Mouse (Mus musculus) frontal cortex, postnatal 14 days (tissue): ENCODE measurements at regions not wholly inside any gene's neighbourhood (a gene's known extent, or its start where the extent isn't known, plus 50 kb on each side); places are given as distances from the start of the nearest gene placed in this dataset.

Experiments used
- DNase-seq, 2 experiments: peaks; one replicate each; pipeline ENCODE4 v3.0.0; 2022; ENCODE audit warnings: low spot score in 2 of 2

DNA sequence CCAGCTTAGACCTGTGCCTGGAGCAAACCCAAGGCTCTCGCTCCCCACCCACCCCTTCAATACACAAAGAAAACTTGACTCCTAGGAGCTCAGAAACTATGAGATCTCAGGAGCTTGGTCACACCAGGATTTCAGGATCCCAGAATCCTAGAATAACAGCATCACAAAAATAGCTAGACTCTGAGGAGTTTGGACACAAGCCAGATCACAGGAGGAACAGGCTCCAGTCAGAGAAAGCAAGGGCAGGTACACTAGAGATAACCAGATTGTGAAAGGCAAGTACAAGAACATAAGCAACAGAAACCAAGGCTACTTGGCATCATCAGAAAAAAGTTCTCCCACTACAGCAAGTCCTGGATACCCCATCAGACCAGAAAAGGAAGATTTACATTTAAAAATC lies 221.5 kb downstream of the Epha7 start:
- no peak for DNase-seq

DNA sequence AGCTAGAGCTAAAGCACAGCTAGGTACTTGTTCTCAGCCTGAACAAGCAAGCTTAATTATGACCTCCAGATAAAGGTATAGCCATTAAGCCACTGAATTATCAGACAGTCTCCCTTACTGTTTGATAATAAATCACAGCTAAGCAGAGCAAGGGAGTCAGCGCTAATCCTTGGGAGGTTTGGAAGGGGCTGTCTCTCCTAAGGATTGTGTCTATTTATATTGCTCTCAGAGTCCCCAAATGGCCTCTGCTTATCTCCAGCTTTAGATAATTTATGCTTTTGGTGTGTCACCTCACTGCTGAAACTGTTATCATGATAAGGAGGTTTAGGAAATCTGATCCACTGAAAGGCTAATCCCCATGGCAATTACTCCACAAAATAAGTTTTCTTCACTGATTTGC lies 227.1 kb downstream of the Epha7 start:
- no peak for DNase-seq

GRCm38 (mm10) chr4:29068678-29069621 lies 256.0 kb downstream of the Epha7 start:
- no peak for DNase-seq

GRCm38 (mm10) chr4:29074204-29074603 lies 261.3 kb downstream of the Epha7 start:
- DNase-seq, result no peak

DNA sequence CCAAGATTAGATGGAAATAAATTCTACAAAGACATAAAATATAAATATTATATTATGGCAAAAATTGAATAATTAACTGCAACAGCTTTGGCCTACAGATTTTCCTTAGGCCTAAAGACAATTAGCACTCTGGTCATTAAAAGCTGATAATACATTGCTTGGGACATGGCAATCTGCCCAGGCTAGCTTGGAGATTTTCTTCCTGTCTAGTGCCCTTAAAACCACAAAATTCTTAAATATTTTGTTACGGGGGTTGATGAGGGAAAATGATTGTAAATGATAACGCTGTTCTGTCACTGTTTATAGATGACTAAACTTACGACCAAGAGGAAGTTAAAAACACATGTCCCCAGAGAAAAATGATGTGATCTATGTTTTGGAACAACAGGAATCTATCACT lies 261.9 kb downstream of the Epha7 start:
- no peak for DNase-seq

- no peak for DNase-seq
Measured at GRCm38 (mm10) chr4:29076683-29077082, 263.8 kb downstream of the Epha7 start.

GRCm38 (mm10) chr4:29078391-29078790 lies 265.5 kb downstream of the Epha7 start:
- no peak for DNase-seq

DNA sequence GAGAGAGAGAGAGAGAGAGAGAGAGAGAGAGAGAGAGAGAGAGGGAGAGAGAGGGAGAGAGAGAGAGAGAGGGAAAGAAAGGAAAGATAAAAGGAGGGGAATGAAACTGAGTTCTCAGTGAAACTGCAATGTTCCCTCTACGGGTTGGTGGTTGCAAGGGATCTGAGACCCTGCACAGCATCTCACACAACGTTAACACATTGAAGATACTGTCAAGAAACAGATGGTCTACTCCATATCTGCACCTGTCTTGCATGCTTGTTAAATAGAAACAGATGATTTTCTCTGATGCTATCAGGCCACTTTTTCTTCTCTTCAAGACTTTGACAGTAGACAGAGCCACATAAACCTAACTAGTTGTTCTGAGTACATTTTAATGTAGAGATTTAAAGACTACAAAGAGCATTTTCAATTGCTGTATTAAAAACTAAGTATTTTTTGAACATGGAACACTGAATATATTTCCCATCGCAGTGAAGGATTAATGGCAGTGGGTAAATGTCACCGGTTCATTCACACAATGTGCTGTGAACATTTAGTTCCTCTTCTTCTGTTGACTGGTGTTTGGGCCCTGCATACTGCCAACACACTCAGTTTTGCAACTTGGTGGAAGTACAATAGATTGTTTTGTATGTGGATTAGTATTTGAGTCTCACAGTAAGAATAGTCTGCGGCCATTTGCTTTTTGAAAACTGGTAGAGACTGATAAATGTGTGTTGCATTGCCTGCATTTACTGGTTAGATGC lies 270.8 kb downstream of the Epha7 start:
- no peak for DNase-seq

DNA sequence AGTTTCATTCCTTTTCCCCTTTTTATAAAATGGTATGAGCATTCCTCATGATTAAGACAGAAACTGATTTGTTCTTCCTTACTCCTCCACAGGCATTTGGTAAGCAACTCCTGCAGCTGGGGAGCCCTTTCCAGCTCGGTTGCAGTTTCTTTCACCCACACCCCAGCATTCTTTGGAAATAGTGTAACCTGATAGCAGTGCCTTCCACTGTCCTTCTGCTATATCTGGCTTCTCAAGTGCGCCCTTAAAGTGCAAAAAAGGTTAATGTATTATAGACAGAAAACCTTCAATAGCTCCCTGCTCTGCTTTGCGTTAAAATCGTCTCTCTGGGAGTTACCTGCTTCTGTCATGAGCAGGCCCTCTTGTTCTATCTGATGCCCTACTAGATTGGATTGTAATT lies 278.0 kb downstream of the Epha7 start:
- DNase-seq, result no peak

DNA sequence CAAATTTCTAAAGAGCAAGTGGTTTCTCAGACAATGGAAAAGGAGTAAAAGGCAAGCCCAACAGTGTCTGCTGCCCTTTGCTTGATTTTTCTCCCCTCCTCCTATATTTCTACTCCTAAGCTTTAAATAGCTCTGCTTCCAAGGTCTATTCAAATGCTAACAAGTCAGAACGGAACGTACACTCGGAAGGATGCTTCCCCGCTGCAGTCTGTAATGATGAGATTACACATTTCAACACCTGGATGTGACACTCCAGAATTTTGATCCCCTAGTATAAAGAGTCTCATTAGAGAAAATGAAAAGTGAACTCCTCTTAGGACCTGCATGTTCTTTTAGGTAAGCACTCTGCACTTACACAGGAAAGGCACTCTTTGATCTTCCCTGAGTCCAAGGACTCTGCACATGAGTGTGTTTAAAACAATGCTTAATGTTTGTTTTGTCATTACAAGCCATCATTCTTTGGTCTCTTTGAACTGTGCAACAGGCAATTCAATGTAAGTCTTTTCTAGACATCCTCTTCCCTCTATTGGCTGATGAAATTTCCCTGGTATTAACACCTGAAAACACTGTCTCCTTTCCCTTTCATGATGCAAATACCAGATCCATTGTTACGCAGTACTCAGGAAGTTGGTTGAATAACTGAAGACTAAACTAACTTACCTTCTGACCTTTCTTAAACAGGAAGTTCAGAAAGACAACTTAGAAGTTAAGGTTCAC lies 278.7 kb downstream of the Epha7 start:
- no peak for DNase-seq

GRCm38 (mm10) chr4:29102373-29102772 lies 289.4 kb downstream of the Epha7 start:
- no peak for DNase-seq

DNA sequence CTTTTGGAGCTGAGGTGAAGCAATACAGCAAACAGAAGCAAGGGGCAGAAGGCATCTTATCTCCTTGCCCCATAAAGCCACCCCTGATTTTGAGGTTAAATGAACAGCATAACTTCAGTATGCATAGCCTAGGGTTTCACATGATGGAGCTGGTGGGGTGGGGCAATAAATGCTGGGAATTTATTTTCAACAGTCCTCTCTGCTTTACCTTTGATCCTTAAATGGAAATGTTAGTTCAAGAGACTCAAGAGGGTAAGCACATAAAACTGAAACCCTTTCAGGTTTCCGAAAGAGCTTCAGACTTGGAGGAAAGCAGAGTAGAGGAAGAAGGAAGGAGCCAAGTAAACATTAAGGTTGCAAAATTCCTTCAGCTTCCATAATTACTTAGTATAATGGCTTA lies 290.5 kb downstream of the Epha7 start:
- DNase-seq, result no peak

GRCm38 (mm10) chr4:29112552-29112951 lies 299.6 kb downstream of the Epha7 start:
- DNase-seq, result no peak

GRCm38 (mm10) chr4:29117025-29117424 lies 304.1 kb downstream of the Epha7 start:
- DNase-seq, result no peak

- DNase-seq, result peak; percentile 24 to 47
Measured at GRCm38 (mm10) chr4:29117926-29118325, 305.0 kb downstream of the Epha7 start.

DNA sequence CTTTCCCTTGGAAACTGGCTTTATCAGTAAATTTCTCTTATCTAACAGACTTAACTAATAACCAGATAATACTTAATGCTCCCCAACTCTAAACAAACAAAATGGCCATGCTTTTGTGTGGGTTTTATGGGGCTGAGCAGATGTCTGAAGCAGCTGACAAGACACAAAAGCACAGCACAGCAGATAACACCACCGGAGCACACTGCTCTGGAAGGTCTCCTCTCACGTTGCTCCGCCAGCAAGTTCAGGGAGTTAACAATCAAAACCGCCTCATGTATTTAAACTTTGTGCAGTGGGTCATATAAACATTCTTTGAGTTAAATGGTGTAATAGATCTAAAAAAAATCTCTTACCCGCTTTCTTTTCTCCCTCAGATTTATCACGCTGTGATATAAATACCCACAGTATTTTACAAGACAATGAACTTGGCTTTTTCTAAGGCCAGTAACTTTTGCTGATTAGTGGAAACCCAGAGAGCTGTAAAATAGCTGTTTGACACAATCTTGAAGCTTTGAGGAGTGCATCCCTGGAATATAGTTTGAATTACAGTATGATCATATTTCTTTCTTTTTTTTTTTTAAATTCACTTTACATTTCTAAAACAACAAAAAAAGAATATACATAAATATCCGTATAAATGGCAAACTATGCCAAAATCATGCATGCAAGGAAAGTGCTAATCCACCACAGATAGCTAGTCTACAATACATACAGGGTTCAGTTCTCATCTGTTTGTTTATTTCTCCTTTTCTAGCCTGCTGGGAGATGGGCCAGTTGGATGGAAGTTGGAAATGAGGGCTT lies 305.9 kb downstream of the Epha7 start:
- no peak for DNase-seq

DNA sequence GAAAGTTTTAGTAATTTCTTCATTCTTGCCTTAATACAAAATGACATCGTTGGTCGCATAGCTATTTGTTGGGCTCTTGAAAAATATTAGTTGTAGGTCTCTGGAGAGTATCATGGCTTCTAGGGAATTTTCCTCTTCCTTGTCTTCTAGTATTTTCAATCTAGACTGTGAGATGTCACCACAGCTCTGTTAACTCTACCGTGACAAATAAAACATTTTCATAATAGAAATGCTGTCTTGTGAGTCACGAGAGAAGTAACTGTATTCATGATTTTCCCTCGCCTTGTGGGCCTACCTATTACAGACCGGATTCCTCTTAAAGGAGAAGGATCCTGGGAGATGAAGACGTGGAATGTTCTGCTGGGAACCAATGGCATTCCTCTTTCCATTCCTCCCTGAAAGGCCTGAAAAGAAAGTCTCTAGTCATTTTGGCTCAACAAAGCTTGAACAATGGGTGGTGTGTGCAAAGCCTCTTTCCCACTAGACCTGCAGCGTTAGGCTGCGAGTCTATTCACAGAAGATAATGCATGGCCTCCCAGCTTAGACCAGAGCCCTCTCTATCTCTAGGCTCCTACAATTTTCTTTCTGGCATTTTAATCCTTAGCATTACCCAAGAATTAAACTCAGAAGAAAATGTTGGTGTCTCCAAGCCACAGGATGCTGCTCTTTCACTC lies 306.7 kb downstream of the Epha7 start:
- no peak for DNase-seq

GRCm38 (mm10) chr4:29123697-29124377 lies 310.9 kb downstream of the Epha7 start:
- DNase-seq, result no peak

GRCm38 (mm10) chr4:29130485-29130884 lies 317.6 kb downstream of the Epha7 start:
- DNase-seq, result no peak
